Mouse (Mus musculus) limb, embryonic 12.5 days (tissue): ENCODE data around the gene Ggt6. TPM values are rescaled to one million over a fixed set of nuclear protein-coding genes. Genes with fewer than 3 reads are reported as not detected.

Experiments used
- microRNA-seq: library from miRNA; unstranded; fragments of <30 nt; microRNA quantifications from one replicate; pipeline ENCODE4, GENCODE M21; 2017
- polyA plus RNA-seq: library from polyadenylated mRNA; unstranded; fragments of >200 nt; fragmentation: Nextera tagmentation; extraction: Ambion mirVana; gene quantifications from 2 replicates; pipeline ENCODE4 v1.2.1, GENCODE M21; 2016

Ggt6 gene
- polyA plus RNA-seq, 1 experiment from 2014 or later: 0.15 TPM

Small RNA genes within 50 kb of the gene (microRNA-seq; reads per million reads assigned to microRNA genes)
- gene Mir6338: not detected

Other genes with a start within 250 kb of the Ggt6 start
- gene Gm43951, start 228.7 kb upstream of the Ggt6 start, polyA plus RNA-seq: 0.81 and 1.1 TPM in 2 replicates
- gene 4933427D14Rik, start 228.1 kb upstream of the Ggt6 start, polyA plus RNA-seq: 17.1 and 21.5 TPM in 2 replicates
- 200 and 201 TPM in 2 replicates for gene Txndc17, start 228.0 kb upstream of the Ggt6 start, polyA plus RNA-seq
- gene Med31, start 219.9 kb upstream of the Ggt6 start, polyA plus RNA-seq: 48.2 and 48.8 TPM in 2 replicates
- gene Slc13a5, start 168.3 kb upstream of the Ggt6 start, polyA plus RNA-seq: 0.27 TPM in 1 of 2 replicates, not detected in the other
- 1.6 and 1.9 TPM in 2 replicates for gene Xaf1, start 133.9 kb upstream of the Ggt6 start, polyA plus RNA-seq
- not detected in 2 replicates for gene Fbxo39, start 121.1 kb upstream of the Ggt6 start, polyA plus RNA-seq
- gene Tekt1, start 73.1 kb upstream of the Ggt6 start, polyA plus RNA-seq: 4.7 and 6.0 TPM in 2 replicates
- 25.7 and 29.0 TPM in 2 replicates for gene Smtnl2, start 23.8 kb upstream of the Ggt6 start, polyA plus RNA-seq
- gene Mybbp1a, start 5.8 kb downstream of the Ggt6 start, polyA plus RNA-seq: 173 and 176 TPM in 2 replicates
- 2.1 and 2.2 TPM in 2 replicates for gene Spns2, start 54.4 kb downstream of the Ggt6 start, polyA plus RNA-seq
- not detected in 2 replicates for gene Spns3, start 115.0 kb downstream of the Ggt6 start, polyA plus RNA-seq
- gene Ube2g1, start 171.8 kb downstream of the Ggt6 start, polyA plus RNA-seq: 83.3 and 92.9 TPM in 2 replicates